Mouse (Mus musculus) intestine, embryonic 16.5 days (tissue): ENCODE measurements around the gene Rbbp7. TPM values are rescaled to one million over a fixed set of nuclear protein-coding genes. Genes with fewer than 3 reads are reported as not detected.

ENCODE experiments used
- ATAC-seq: fragments of 200-750 bp; cut with Nextera tagmentation; 2 replicates; pipeline ENCODE4 v1.8.0; 2017; ENCODE audit warnings: moderate TSS enrichment, moderate library complexity
- H3K27ac ChIP-seq: fragments of 300-500 bp; sonication (generic); 2 replicates; pipeline ENCODE4 v1.5.1; 2014; ENCODE audit warnings: mild to moderate bottlenecking, low read length
- H3K27me3 ChIP-seq: fragments of 300-500 bp; sonication (generic); replicated peaks from 2 replicates; pipeline ENCODE4 v1.6.1; 2014; ENCODE audit warnings: low read length, control low read depth, mixed read lengths; ENCODE audit not compliant: control insufficient read depth, insufficient read depth
- H3K36me3 ChIP-seq: fragments of 300-500 bp; sonication (generic); 2 replicates; pipeline ENCODE4 v1.6.1; 2014; ENCODE audit warnings: low read length, control low read depth; ENCODE audit not compliant: control insufficient read depth, insufficient read depth
- H3K4me1 ChIP-seq: fragments of 300-500 bp; sonication (generic); 2 replicates; pipeline ENCODE4 v1.6.1; 2014; ENCODE audit warnings: low read length, control low read depth, mixed read lengths; ENCODE audit not compliant: control insufficient read depth, insufficient read depth
- H3K4me2 ChIP-seq: fragments of 300-500 bp; sonication (generic); 2 replicates; pipeline ENCODE4 v1.6.1; 2014; ENCODE audit warnings: low read depth, low read length, control low read depth
- H3K4me3 ChIP-seq: fragments of 300-500 bp; sonication (generic); 2 replicates; pipeline ENCODE4 v1.5.1; 2014; ENCODE audit warnings: mild to moderate bottlenecking, low read length
- H3K9ac ChIP-seq: fragments of 300-500 bp; sonication (generic); 2 replicates; pipeline ENCODE4 v1.6.1; 2014; ENCODE audit warnings: low read depth, low read length
- H3K9me3 ChIP-seq: fragments of 300-500 bp; sonication (generic); 2 replicates; pipeline ENCODE4 v1.6.1; 2016; ENCODE audit warnings: low read length, control low read depth; ENCODE audit not compliant: control insufficient read depth
- WGBS: fragments of 180-500 bp; shearing (Covaris S2); extraction: QIAGEN DNeasy Blood & Tissue Kit; methylation state at CpG from one replicate; pipeline ENCODE4 v1.1.7; 2014; 5-methylcytosine and 5-hydroxymethylcytosine counted together
- polyA plus RNA-seq: library from polyadenylated mRNA; unstranded; fragments of >200 nt; fragmentation: Nextera tagmentation; extraction: Ambion mirVana; gene quantifications from 2 replicates; pipeline ENCODE4 v1.2.1, GENCODE M21; 2015

Rbbp7 gene
- polyA plus RNA-seq, result 909 and 942 TPM in 2 replicates

- ATAC-seq, result peak; percentile 95
- no peaks in the 10 kb centered on the region for H3K4me1 ChIP-seq
- H3K27ac ChIP-seq, result peak within 1 kb of the TSS; percentile 96
- H3K4me3 ChIP-seq, result peak within 1 kb of the TSS; percentile 66
- H3K9ac ChIP-seq, result peak within 1 kb of the TSS; percentile 87
- H3K36me3 ChIP-seq, result no peaks in the 10 kb centered on the region
- WGBS, result 15% methylated on average over 47 of the region's 100 CpGs
- H3K9me3 ChIP-seq, result no peaks in the 10 kb centered on the region
- H3K4me2 ChIP-seq, result peak within 1 kb of the TSS; percentile 52
- no peaks in the 10 kb centered on the region for H3K27me3 ChIP-seq
Observed at GRCm38 (mm10) chrX:162760115-162760942, at the start of gene Rbbp7. Rbbp7 (plus strand) TSS chrX:162760402.

GRCm38 (mm10) chrX:162717837-162718236 lies 42.4 kb upstream of the Rbbp7 start:
- H3K27ac ChIP-seq, result no peak overlapping the region
- ATAC-seq, result peak; percentile 28; the same call in 1 of the 2 replicates
- H3K9ac ChIP-seq, result no peak overlapping the region
- H3K36me3 ChIP-seq, result no peaks in the 10 kb centered on the region
- H3K27me3 ChIP-seq, result no peaks in the 10 kb centered on the region
- whole genome bisulfite sequencing, result 29% methylated on average over 5 of the region's 5 CpGs
- H3K9me3 ChIP-seq, result no peaks in the 10 kb centered on the region
- no peak overlapping the region for H3K4me3 ChIP-seq
- H3K4me1 ChIP-seq, result no peaks in the 10 kb centered on the region
- H3K4me2 ChIP-seq, result no peak overlapping the region

GRCm38 (mm10) chrX:162719615-162720014 lies 40.6 kb upstream of the Rbbp7 start:
- no peaks in the 10 kb centered on the region for H3K27me3 ChIP-seq
- WGBS, result 39% methylated on average over 2 of the region's 2 CpGs
- no peaks in the 10 kb centered on the region for H3K4me1 ChIP-seq
- no peaks in the 10 kb centered on the region for H3K9me3 ChIP-seq
- H3K4me3 ChIP-seq, result no peak overlapping the region
- no peaks in the 10 kb centered on the region for H3K36me3 ChIP-seq
- H3K4me2 ChIP-seq, result no peak overlapping the region
- H3K9ac ChIP-seq, result no peak overlapping the region
- ATAC-seq, result no peak
- H3K27ac ChIP-seq, result no peak overlapping the region

GRCm38 (mm10) chrX:162727367-162727777 lies 32.8 kb upstream of the Rbbp7 start:
- no peak overlapping the region for H3K4me3 ChIP-seq
- H3K4me2 ChIP-seq, result no peak overlapping the region
- no peak overlapping the region for H3K9ac ChIP-seq
- 0 out of 2 replicates have a peak, but pooled peaks have one; percentile 38 for ATAC-seq
- no peak overlapping the region for H3K27ac ChIP-seq
- H3K36me3 ChIP-seq, result no peaks in the 10 kb centered on the region
- WGBS, result 33% methylated on average over 13 of the region's 13 CpGs
- H3K27me3 ChIP-seq, result no peaks in the 10 kb centered on the region
- no peaks in the 10 kb centered on the region for H3K4me1 ChIP-seq
- no peaks in the 10 kb centered on the region for H3K9me3 ChIP-seq

- H3K36me3 ChIP-seq, result no peaks in the 10 kb centered on the region
- H3K4me2 ChIP-seq, result no peak overlapping the region
- H3K4me1 ChIP-seq, result no peaks in the 10 kb centered on the region
- no peak overlapping the region for H3K4me3 ChIP-seq
- H3K27me3 ChIP-seq, result no peaks in the 10 kb centered on the region
- ATAC-seq, result no peak
- no peak overlapping the region for H3K9ac ChIP-seq
- no peak overlapping the region for H3K27ac ChIP-seq
- H3K9me3 ChIP-seq, result no peaks in the 10 kb centered on the region
- WGBS, result 46% methylated on average over 9 of the region's 9 CpGs
Observed at GRCm38 (mm10) chrX:162727795-162728194, 32.4 kb upstream of the Rbbp7 start.

GRCm38 (mm10) chrX:162728228-162728627 lies 32.0 kb upstream of the Rbbp7 start:
- H3K9ac ChIP-seq, result no peak overlapping the region
- no peak for ATAC-seq
- H3K36me3 ChIP-seq, result no peaks in the 10 kb centered on the region
- 35% methylated on average over 7 of the region's 7 CpGs for WGBS
- no peaks in the 10 kb centered on the region for H3K9me3 ChIP-seq
- no peak overlapping the region for H3K27ac ChIP-seq
- no peak overlapping the region for H3K4me3 ChIP-seq
- H3K27me3 ChIP-seq, result no peaks in the 10 kb centered on the region
- H3K4me2 ChIP-seq, result no peak overlapping the region
- no peaks in the 10 kb centered on the region for H3K4me1 ChIP-seq

GRCm38 (mm10) chrX:162730031-162730430 lies 30.2 kb upstream of the Rbbp7 start:
- H3K27ac ChIP-seq, result no peak overlapping the region
- no peaks in the 10 kb centered on the region for H3K36me3 ChIP-seq
- no peak overlapping the region for H3K4me2 ChIP-seq
- H3K9me3 ChIP-seq, result no peaks in the 10 kb centered on the region
- 88% methylated on average over 4 of the region's 4 CpGs for WGBS
- H3K9ac ChIP-seq, result no peak overlapping the region
- no peak overlapping the region for H3K4me3 ChIP-seq
- no peaks in the 10 kb centered on the region for H3K4me1 ChIP-seq
- no peak for ATAC-seq
- H3K27me3 ChIP-seq, result no peaks in the 10 kb centered on the region

- H3K4me1 ChIP-seq, result no peaks in the 10 kb centered on the region
- H3K4me2 ChIP-seq, result peak overlapping the region; percentile 52
- no peaks in the 10 kb centered on the region for H3K36me3 ChIP-seq
- WGBS, result 21% methylated on average over 25 of the region's 25 CpGs
- no peaks in the 10 kb centered on the region for H3K27me3 ChIP-seq
- peak overlapping the region; percentile 58 for H3K9ac ChIP-seq
- peak overlapping the region; percentile 46 for H3K4me3 ChIP-seq
- peak overlapping the region; percentile 94 for H3K27ac ChIP-seq
- ATAC-seq, result peak; percentile 81
- H3K9me3 ChIP-seq, result no peaks in the 10 kb centered on the region
Observed at GRCm38 (mm10) chrX:162734997-162735929, 24.9 kb upstream of the Rbbp7 start.

GRCm38 (mm10) chrX:162736140-162736659 lies 24.0 kb upstream of the Rbbp7 start:
- WGBS, result 24% methylated on average over 9 of the region's 9 CpGs
- ATAC-seq, result peak; percentile 95

More at GRCm38 (mm10) chrX:162736140-162736659, 24.0 kb upstream of the Rbbp7 start:
- H3K4me2 ChIP-seq, result peak overlapping the region; percentile 52
- H3K27me3 ChIP-seq, result no peaks in the 10 kb centered on the region
- H3K9ac ChIP-seq, result peak overlapping the region; percentile 58
- peak overlapping the region; percentile 46 for H3K4me3 ChIP-seq
- H3K9me3 ChIP-seq, result no peaks in the 10 kb centered on the region
- peak overlapping the region; percentile 94 for H3K27ac ChIP-seq
- H3K4me1 ChIP-seq, result no peaks in the 10 kb centered on the region
- no peaks in the 10 kb centered on the region for H3K36me3 ChIP-seq
